Mouse (Mus musculus) small intestine, adult 2 months (tissue): ENCODE data around the gene Uaca. TPM values are rescaled to one million over a fixed set of nuclear protein-coding genes. Genes with fewer than 3 reads are reported as not detected.

Source experiments
- H3K27ac ChIP-seq: fragments of 200-500 bp; 2 replicates; pipeline ENCODE4 v1.5.1; 2012; ENCODE audit warnings: low read depth, low read length, control low read depth, inconsistent platforms; ENCODE audit not compliant: insufficient read depth
- H3K27me3 ChIP-seq: fragments of 200-500 bp; 2 replicates; pipeline ENCODE4 v1.6.1; 2012; ENCODE audit warnings: mild to moderate bottlenecking, moderate library complexity, low read length, inconsistent platforms; ENCODE audit not compliant: control insufficient read depth, insufficient read depth
- H3K36me3 ChIP-seq: fragments of 200-500 bp; 2 replicates; pipeline ENCODE4 v1.6.1; 2012; ENCODE audit warnings: mild to moderate bottlenecking, low read length, control low read depth, inconsistent platforms; ENCODE audit not compliant: control insufficient read depth, insufficient read depth
- H3K4me1 ChIP-seq: fragments of 200-500 bp; 2 replicates; pipeline ENCODE4 v1.6.1; 2012; ENCODE audit warnings: low read length, inconsistent platforms, mixed read lengths; ENCODE audit not compliant: control insufficient read depth, insufficient read depth, insufficient read length
- H3K4me3 ChIP-seq: fragments of 200-500 bp; 2 replicates; pipeline ENCODE4 v1.5.1; 2012; ENCODE audit warnings: low read depth, mild to moderate bottlenecking, control low read depth, inconsistent platforms, low read length, moderate library complexity
- CTCF ChIP-seq: fragments of 200-500 bp; IDR thresholded peaks from 2 replicates; pipeline ENCODE4 v1.5.1; 2012; ENCODE audit warnings: low read depth, mild to moderate bottlenecking, control low read depth, inconsistent platforms, low read length, moderate library complexity, mixed read lengths; ENCODE audit not compliant: insufficient replicate concordance, insufficient read length; ENCODE audit errors: extremely low read depth
- POLR2A ChIP-seq: fragments of 200-500 bp; IDR thresholded peaks from 2 replicates; pipeline ENCODE4 v1.6.1; 2012; ENCODE audit warnings: low read depth, mild to moderate bottlenecking, control low read depth, inconsistent platforms, low read length, moderate library complexity
- WGBS: fragments of 180-500 bp; shearing (Covaris S2); methylation state at CpG from one replicate; pipeline ENCODE4 v1.1.7; 2018; 5-methylcytosine and 5-hydroxymethylcytosine counted together
- polyA plus RNA-seq: library from polyadenylated mRNA; depleted of rRNA; stranded (reverse); fragments of >200 nt; gene quantifications from 2 replicates; pipeline ENCODE4 v1.2.3, GENCODE M21; 2012

Uaca gene
- polyA plus RNA-seq, 1 experiment = 23.3 TPM

DNA sequence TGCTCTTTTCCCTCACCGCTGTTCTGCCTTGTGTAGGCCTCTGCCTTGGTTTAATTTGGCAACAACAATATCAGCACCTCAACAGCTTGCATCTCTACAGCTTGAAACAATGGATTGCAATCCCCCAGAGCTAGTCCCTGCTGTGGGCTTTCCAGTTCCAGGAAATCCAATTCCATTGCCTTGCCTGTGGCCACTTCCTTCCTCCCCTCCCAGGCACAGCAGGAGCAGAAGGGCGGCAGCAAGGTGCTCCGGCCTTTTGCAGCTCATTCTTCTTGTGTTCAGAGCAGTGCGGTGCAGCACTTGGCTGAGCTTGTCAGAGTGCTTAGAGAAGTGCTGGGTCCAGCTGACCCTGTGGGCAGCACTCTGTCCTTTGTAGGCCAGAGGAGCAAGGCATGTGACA is 71.5 kb downstream of the Uaca start:
- H3K27me3 ChIP-seq = no peaks in the 10 kb centered on the region
- peaks cover 65% of the 10 kb centered on the region for H3K36me3 ChIP-seq
- H3K4me1 ChIP-seq = no peaks in the 10 kb centered on the region
- H3K27ac ChIP-seq = no peak overlapping the region; the same call in 1 of the 2 replicates
- TF ChIP-seq CTCF (no peak), POLR2A (no peak)
- WGBS = 82% methylated on average over 4 of the region's 4 CpGs
- H3K4me3 ChIP-seq = no peak overlapping the region

- whole genome bisulfite sequencing = 92% methylated on average over 18 of the region's 18 CpGs
- no peak for TF ChIP-seq CTCF
- no peak for TF ChIP-seq POLR2A
- H3K27me3 ChIP-seq = no peaks in the 10 kb centered on the region
- H3K36me3 ChIP-seq = peaks cover 69% of the 10 kb centered on the region
- no peak overlapping the region for H3K4me3 ChIP-seq
- H3K27ac ChIP-seq = no peak overlapping the region
- no peaks in the 10 kb centered on the region for H3K4me1 ChIP-seq
These were observed 76.1 kb downstream of the Uaca start for GRCm38 (mm10) chr9:60870451-60870850.

GRCm38 (mm10) chr9:60870919-60871503 is 76.7 kb downstream of the Uaca start:
- peaks cover 66% of the 10 kb centered on the region for H3K36me3 ChIP-seq
- TF ChIP-seq POLR2A (no peak; the same call in 1 of the 2 replicates), CTCF (no peak)
- H3K27ac ChIP-seq = no peak overlapping the region
- H3K4me3 ChIP-seq = no peak overlapping the region
- WGBS = 90% methylated on average over 28 of the region's 28 CpGs
- no peaks in the 10 kb centered on the region for H3K4me1 ChIP-seq
- H3K27me3 ChIP-seq = no peaks in the 10 kb centered on the region

DNA sequence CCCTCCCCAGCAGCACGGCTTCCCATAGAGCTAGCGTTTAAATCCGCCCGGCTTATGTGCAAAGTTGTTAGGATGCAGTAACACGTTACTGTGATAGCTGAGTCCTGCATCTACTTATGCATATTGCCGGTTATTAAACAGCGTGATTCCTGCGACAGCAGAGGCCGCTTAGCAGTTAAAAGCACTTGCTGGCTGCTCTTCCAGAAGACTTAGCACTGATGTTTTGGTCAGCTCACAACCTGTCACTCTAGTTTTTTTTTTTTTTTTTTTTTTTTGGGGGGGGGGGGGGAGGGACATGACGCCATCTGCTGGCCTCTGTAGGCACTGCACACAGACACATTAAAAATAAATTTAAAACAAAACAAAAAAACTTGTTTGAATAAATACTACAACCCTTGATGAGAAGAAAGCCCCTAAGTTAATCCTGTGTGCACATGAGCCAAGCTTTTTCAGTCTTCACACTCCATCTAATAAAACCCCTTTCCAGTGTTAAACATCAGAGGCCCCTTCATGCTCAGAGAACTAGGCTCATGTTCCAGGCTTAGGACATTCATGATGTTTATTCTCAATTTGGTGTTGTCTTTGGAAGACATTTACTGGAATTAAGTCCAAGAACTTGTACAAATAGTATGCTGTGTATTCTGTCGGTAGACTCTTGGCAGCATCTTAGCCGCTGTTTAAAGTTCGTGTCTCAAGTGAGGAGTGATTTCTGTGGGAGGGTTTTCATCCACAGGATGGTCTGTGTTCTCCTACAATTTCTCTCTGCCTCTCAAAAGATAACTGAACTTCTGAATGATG is 79.1 kb downstream of the Uaca start:
- Histone ChIP-seq H3K27me3 (no peaks in the 10 kb centered on the region), H3K27ac (no peak overlapping the region), H3K4me3 (no peak overlapping the region), H3K36me3 (peaks cover 71% of the 10 kb centered on the region), H3K4me1 (no peaks in the 10 kb centered on the region)
- TF ChIP-seq CTCF = peak; percentile 43; the same call in 1 of the 2 replicates
- TF ChIP-seq POLR2A = no peak
- 83% methylated on average over 13 of the region's 13 CpGs for WGBS

DNA sequence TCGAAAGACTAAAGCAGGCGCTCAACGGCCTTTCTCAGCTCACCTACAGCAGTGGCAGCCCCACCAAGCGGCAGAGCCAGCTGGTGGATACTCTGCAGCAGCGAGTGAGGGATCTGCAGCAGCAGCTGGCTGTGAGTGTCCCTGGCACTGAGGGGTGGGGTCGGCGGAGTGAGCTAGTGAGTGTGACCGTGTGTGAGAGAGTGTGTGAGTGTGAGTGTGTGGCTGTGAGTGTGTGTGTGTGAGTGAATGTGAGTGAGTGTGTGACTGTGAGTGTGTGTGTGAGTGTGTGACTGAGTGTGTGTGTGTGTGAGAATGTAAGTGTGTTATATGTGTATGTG is 79.7 kb downstream of the Uaca start:
- no peaks in the 10 kb centered on the region for H3K27me3 ChIP-seq
- WGBS = 83% methylated on average over 8 of the region's 8 CpGs
- no peak for TF ChIP-seq POLR2A
- no peak for TF ChIP-seq CTCF
- no peak overlapping the region for H3K4me3 ChIP-seq
- no peaks in the 10 kb centered on the region for H3K4me1 ChIP-seq
- H3K36me3 ChIP-seq = peaks cover 72% of the 10 kb centered on the region
- no peak overlapping the region for H3K27ac ChIP-seq

DNA sequence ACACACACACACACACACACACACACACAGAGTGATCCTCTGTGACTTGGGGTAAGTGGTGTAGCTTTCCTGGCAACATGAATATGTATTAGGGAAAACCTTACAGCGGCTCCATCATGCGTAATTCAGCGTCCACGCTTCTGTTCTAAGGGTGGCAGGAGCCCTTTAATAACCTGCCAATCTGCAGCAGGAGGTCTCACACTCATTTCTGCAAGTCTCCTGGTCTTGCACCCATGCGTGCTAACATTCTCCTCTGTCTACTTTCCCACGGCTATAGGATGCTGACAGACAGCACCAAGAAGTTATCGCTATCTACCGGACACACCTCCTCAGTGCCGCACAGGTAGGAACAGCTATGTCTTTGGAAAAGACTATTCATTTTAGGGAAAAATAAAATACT is 81.7 kb downstream of the Uaca start:
- 96% methylated on average over 9 of the region's 9 CpGs for WGBS

DNA sequence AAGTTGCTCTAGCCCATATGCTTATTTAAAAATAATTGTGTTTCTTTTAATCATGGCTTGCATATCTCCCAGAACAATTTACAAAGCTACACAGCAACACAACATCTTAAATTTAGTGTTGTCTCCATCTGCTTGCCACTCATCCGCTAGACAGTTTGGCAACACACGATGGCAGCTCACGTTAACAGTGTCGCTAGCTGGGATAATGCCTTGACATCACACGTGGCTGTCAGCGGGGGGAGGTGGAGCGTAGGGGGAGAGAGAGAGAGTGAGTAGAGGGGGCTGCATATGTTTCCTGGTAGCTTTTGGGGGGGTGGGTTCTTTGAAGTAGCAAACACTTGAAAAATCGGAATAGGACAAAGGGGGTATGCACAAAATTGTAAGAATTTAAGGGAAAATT is 82.2 kb downstream of the Uaca start:
- Histone ChIP-seq H3K4me1 (no peaks in the 10 kb centered on the region), H3K4me3 (no peak overlapping the region), H3K27ac (no peak overlapping the region), H3K27me3 (no peaks in the 10 kb centered on the region), H3K36me3 (peaks cover 68% of the 10 kb centered on the region)
- WGBS = 89% methylated on average over 8 of the region's 8 CpGs
- TF ChIP-seq CTCF = no peak
- TF ChIP-seq POLR2A = no peak

More for the DNA sequence above, 81.7 kb downstream of the Uaca start:
- TF ChIP-seq CTCF (no peak), POLR2A (no peak)
- Histone ChIP-seq H3K27ac (no peak overlapping the region), H3K36me3 (peaks cover 68% of the 10 kb centered on the region), H3K27me3 (no peaks in the 10 kb centered on the region), H3K4me3 (no peak overlapping the region), H3K4me1 (no peaks in the 10 kb centered on the region)
